Mouse (Mus musculus) midbrain, postnatal 0 days (tissue): ENCODE data around the gene Ubr2. TPM values are rescaled to one million over a fixed set of nuclear protein-coding genes. Genes with fewer than 3 reads are reported as not detected.

Source experiments
- ATAC-seq: fragments of 200-750 bp; cut with Nextera tagmentation; 2 replicates; pipeline ENCODE4 v1.8.0; 2017; ENCODE audit warnings: moderate number of reproducible peaks, mild to moderate bottlenecking, moderate TSS enrichment, moderate library complexity; ENCODE audit not compliant: low FRiP score
- DNase-seq: peaks from one replicate; pipeline ENCODE4 v3.0.0-alpha.2; 2015; ENCODE audit warnings: low spot score
- H3K27ac ChIP-seq: fragments of 300-500 bp; sonication (generic); 2 replicates; pipeline ENCODE4 v1.5.1; 2014; ENCODE audit warnings: low read depth, mild to moderate bottlenecking, low read length, mixed read lengths
- H3K27me3 ChIP-seq: fragments of 300-500 bp; sonication (generic); 2 replicates; pipeline ENCODE4 v1.6.1; 2014; ENCODE audit warnings: low read length, control low read depth, mixed read lengths; ENCODE audit not compliant: insufficient read depth
- H3K36me3 ChIP-seq: fragments of 300-500 bp; sonication (generic); 2 replicates; pipeline ENCODE4 v1.6.1; 2014; ENCODE audit warnings: low read length, control low read depth, mixed read lengths; ENCODE audit not compliant: insufficient read depth
- H3K4me1 ChIP-seq: fragments of 300-500 bp; sonication (generic); 2 replicates; pipeline ENCODE4 v1.6.1; 2014; ENCODE audit warnings: mild to moderate bottlenecking, control low read depth, antibody characterized with exemption, low read length, mixed read lengths; ENCODE audit not compliant: insufficient read depth
- H3K4me2 ChIP-seq: fragments of 300-500 bp; sonication (generic); 2 replicates; pipeline ENCODE4 v1.6.1; 2014; ENCODE audit warnings: low read depth, mild to moderate bottlenecking, low read length, mixed read lengths; ENCODE audit not compliant: poor library complexity, severe bottlenecking
- H3K4me3 ChIP-seq: fragments of 300-500 bp; sonication (generic); 2 replicates; pipeline ENCODE4 v1.5.1; 2014; ENCODE audit warnings: low read depth, mild to moderate bottlenecking, low read length, moderate library complexity
- H3K9ac ChIP-seq: fragments of 300-500 bp; sonication (generic); replicated peaks from 2 replicates; pipeline ENCODE4 v1.6.1; 2014; ENCODE audit warnings: mild to moderate bottlenecking, low read length, moderate library complexity, mixed read lengths; ENCODE audit not compliant: poor library complexity, severe bottlenecking
- H3K9me3 ChIP-seq: fragments of 300-500 bp; sonication (generic); 2 replicates; pipeline ENCODE4 v1.6.1; 2016; ENCODE audit warnings: low read length, control low read depth
- CTCF ChIP-seq: IDR thresholded peaks from 2 replicates; pipeline ENCODE4 v1.5.1; 2016; ENCODE audit warnings: antibody characterized with exemption, mild to moderate bottlenecking
- WGBS: fragments of 180-500 bp; shearing (Covaris S2); extraction: QIAGEN DNeasy Blood & Tissue Kit; methylation state at CpG from one replicate; pipeline ENCODE4 v1.1.7; 2014; 5-methylcytosine and 5-hydroxymethylcytosine counted together
- polyA plus RNA-seq: library from polyadenylated mRNA; unstranded; fragments of >200 nt; fragmentation: Nextera tagmentation; extraction: Ambion mirVana; gene quantifications from 2 replicates; pipeline ENCODE4 v1.2.1, GENCODE M21; 2015
- total RNA-seq: library from RNA; depleted of rRNA; stranded (reverse); fragments of >200 nt; gene quantifications from 2 replicates; pipeline ENCODE4 v1.2.3, GENCODE M21; 2014

Ubr2 gene
- total and polyA plus RNA-seq, 2 experiments from 2014 or later: 9.8 to 26.0 TPM

- Histone ChIP-seq H3K9me3 (no peaks in the 10 kb centered on the region), H3K9ac (no peak overlapping the region), H3K27me3 (no peaks in the 10 kb centered on the region), H3K4me3 (no peak overlapping the region), H3K36me3 (no peaks in the 10 kb centered on the region), H3K27ac (no peak overlapping the region), H3K4me1 (no peaks in the 10 kb centered on the region), H3K4me2 (no peak overlapping the region)
- WGBS: 91% methylated on average over 3 of the region's 3 CpGs
- ATAC-seq (no peak), DNase-seq (no peak)
- no peak for TF ChIP-seq CTCF
Measured at GRCm38 (mm10) chr17:47050678-47051077, 40.3 kb upstream of the Ubr2 start.

- DNase-seq: no peak
- H3K4me2 ChIP-seq: no peak overlapping the region
- WGBS: 95% methylated on average over 14 of the region's 14 CpGs
- H3K4me1 ChIP-seq: no peaks in the 10 kb centered on the region
- H3K9ac ChIP-seq: no peak overlapping the region
- H3K36me3 ChIP-seq: no peaks in the 10 kb centered on the region
- no peak overlapping the region for H3K27ac ChIP-seq
- no peaks in the 10 kb centered on the region for H3K9me3 ChIP-seq
- TF ChIP-seq CTCF: no peak
- no peak for ATAC-seq
- no peak overlapping the region for H3K4me3 ChIP-seq
- H3K27me3 ChIP-seq: no peaks in the 10 kb centered on the region
Measured at GRCm38 (mm10) chr17:47042866-47043265, 32.5 kb upstream of the Ubr2 start.

GRCm38 (mm10) chr17:47038844-47039803 is 28.8 kb upstream of the Ubr2 start:
- H3K9me3 ChIP-seq: no peaks in the 10 kb centered on the region
- 25% methylated on average over 18 of the region's 18 CpGs for WGBS
- ATAC-seq (peak; percentile 62), DNase-seq (peak; percentile 83)
- H3K27ac ChIP-seq: peak overlapping the region; percentile 72
- peak overlapping the region; percentile 15; the same call in 1 of the 2 replicates for H3K4me3 ChIP-seq
- no peak overlapping the region for H3K9ac ChIP-seq
- H3K27me3 ChIP-seq: no peaks in the 10 kb centered on the region
- no peaks in the 10 kb centered on the region for H3K36me3 ChIP-seq
- TF ChIP-seq CTCF: peak; percentile 99
- H3K4me2 ChIP-seq: peak overlapping the region; percentile 34
- H3K4me1 ChIP-seq: no peaks in the 10 kb centered on the region

GRCm38 (mm10) chr17:47034536-47034935 is 24.2 kb upstream of the Ubr2 start:
- no peak overlapping the region for H3K4me3 ChIP-seq
- ATAC-seq: no peak; the same call in 1 of the 2 replicates
- no peak for TF ChIP-seq CTCF
- no peak overlapping the region for H3K9ac ChIP-seq
- H3K27ac ChIP-seq: no peak overlapping the region
- no peak overlapping the region for H3K4me2 ChIP-seq
- H3K36me3 ChIP-seq: no peaks in the 10 kb centered on the region
- H3K9me3 ChIP-seq: no peaks in the 10 kb centered on the region
- no peaks in the 10 kb centered on the region for H3K4me1 ChIP-seq
- DNase-seq: no peak
- H3K27me3 ChIP-seq: no peaks in the 10 kb centered on the region

GRCm38 (mm10) chr17:47033643-47034042 is 23.3 kb upstream of the Ubr2 start:
- Histone ChIP-seq H3K9me3 (no peaks in the 10 kb centered on the region), H3K9ac (no peak overlapping the region), H3K4me1 (no peaks in the 10 kb centered on the region), H3K27me3 (no peaks in the 10 kb centered on the region), H3K4me2 (no peak overlapping the region), H3K4me3 (no peak overlapping the region), H3K36me3 (no peaks in the 10 kb centered on the region), H3K27ac (no peak overlapping the region)
- peak; percentile 79 for TF ChIP-seq CTCF
- ATAC-seq: no peak
- 0% methylated on average over 4 of the region's 4 CpGs for WGBS
- peak; percentile 43 for DNase-seq

- TF ChIP-seq CTCF: no peak
- Histone ChIP-seq H3K27me3 (no peaks in the 10 kb centered on the region), H3K36me3 (no peaks in the 10 kb centered on the region), H3K9me3 (no peaks in the 10 kb centered on the region), H3K9ac (no peak overlapping the region), H3K27ac (no peak overlapping the region), H3K4me1 (no peaks in the 10 kb centered on the region), H3K4me3 (no peak overlapping the region), H3K4me2 (no peak overlapping the region)
- no peak for DNase-seq
- no peak for ATAC-seq
- WGBS: 81% methylated on average over 1 of the region's 1 CpGs
Measured at GRCm38 (mm10) chr17:47024805-47025204, 14.4 kb upstream of the Ubr2 start.
